Comparison of ENCODE assay signal across 27 mouse cellular contexts in genomic region chr11:98672482-98672881, GRCm38 (mm10). TPM values are rescaled to one million over a fixed set of nuclear protein-coding genes. Genes with fewer than 3 reads are reported as not detected.
"Had no signal": no experiment of that assay in that cellular context is flagged by ENCODE, and none has a peak within 500 bp of the region (broad histone marks: within the 10 kb centered on the region; RNA-seq: fewer than 3 reads in every experiment).

No protein-coding gene starts in this region.

- H3K4me3 ChIP-seq: limb, embryonic 12.5 days; limb, embryonic 15.5 days; midbrain, embryonic 12.5 days; myocyte; neural tube, embryonic 13.5 days had no signal

- H3K4me1 ChIP-seq: limb, embryonic 12.5 days; limb, embryonic 15.5 days; midbrain, embryonic 12.5 days; neural tube, embryonic 13.5 days had no signal

- H3K9ac ChIP-seq: limb, embryonic 12.5 days; limb, embryonic 15.5 days; lung, embryonic 14.5 days; midbrain, embryonic 12.5 days; neural tube, embryonic 13.5 days had no signal

- H3K36me3 ChIP-seq: limb, embryonic 12.5 days; limb, embryonic 15.5 days; midbrain, embryonic 12.5 days; neural tube, embryonic 13.5 days had no signal

- H3K9me3 ChIP-seq: limb, embryonic 12.5 days; limb, embryonic 15.5 days; midbrain, embryonic 12.5 days; neural tube, embryonic 13.5 days had no signal

- H3K4me2 ChIP-seq: limb, embryonic 12.5 days; lung, embryonic 14.5 days; midbrain, embryonic 12.5 days had no signal

- ATAC-seq: midbrain, embryonic 16.5 days had no signal

- H3K27ac ChIP-seq: kidney, postnatal 0 days; limb, embryonic 12.5 days; limb, embryonic 15.5 days; macrophage; midbrain, embryonic 12.5 days; neural tube, embryonic 13.5 days had no signal

RNA-seq across cellular contexts. Expression of gene Gsdma, which starts 8.3 kb away (rescaled TPM):
- total RNA-seq: layer of hippocampus, postnatal 10 days; left cerebral cortex, adult 8-10 months; left cerebral cortex, postnatal 14 days; left cerebral cortex, postnatal 4 days; monocyte, adult 5-6 weeks; neutrophil, adult 5-6 weeks had no signal
- polyA plus RNA-seq: intestine, embryonic 14.5 days; kidney, adult 2 months; kidney, embryonic 14.5 days; limb, embryonic 12.5 days; lung, embryonic 14.5 days; lung, postnatal 0 days; macrophage; midbrain, embryonic 12.5 days; midbrain, embryonic 16.5 days; neural tube, embryonic 13.5 days; spleen, adult 2 months had no signal

RNA-seq across cellular contexts. Expression of gene Gsdma2, which starts 25.9 kb away (rescaled TPM):
- total RNA-seq: layer of hippocampus, adult 8-10 months; layer of hippocampus, postnatal 10 days; left cerebral cortex, adult 8-10 months; left cerebral cortex, postnatal 14 days; left cerebral cortex, postnatal 4 days; megakaryocyte-erythroid progenitor cell, adult 5-6 weeks; monocyte, adult 5-6 weeks; neutrophil, adult 5-6 weeks had no signal
- polyA plus RNA-seq: intestine, embryonic 14.5 days; kidney, adult 2 months; kidney, embryonic 14.5 days; kidney, postnatal 0 days; limb, embryonic 12.5 days; limb, embryonic 15.5 days; liver, embryonic 16.5 days; lung, embryonic 14.5 days; lung, postnatal 0 days; macrophage; midbrain, embryonic 12.5 days; midbrain, embryonic 16.5 days; myocyte; spleen, adult 2 months; urinary bladder, adult 2 months had no signal

RNA-seq across cellular contexts. Expression of gene Csf3, which starts 28.6 kb away (rescaled TPM):
- total RNA-seq: layer of hippocampus, adult 8-10 months; layer of hippocampus, postnatal 10 days; left cerebral cortex, adult 8-10 months; left cerebral cortex, postnatal 14 days; left cerebral cortex, postnatal 4 days; megakaryocyte-erythroid progenitor cell, adult 5-6 weeks; monocyte, adult 5-6 weeks; neutrophil, adult 5-6 weeks had no signal
- polyA plus RNA-seq: intestine, embryonic 14.5 days; kidney, adult 2 months; kidney, embryonic 14.5 days; limb, embryonic 12.5 days; liver, embryonic 16.5 days; lung, embryonic 14.5 days; lung, postnatal 0 days; macrophage; midbrain, embryonic 12.5 days; midbrain, embryonic 16.5 days; myocyte; neural tube, embryonic 13.5 days; small intestine, adult 2 months; stomach, embryonic 16.5 days had no signal

RNA-seq across cellular contexts. Expression of gene Gsdma3, which starts 46.3 kb away (rescaled TPM):
- total RNA-seq: left cerebral cortex, postnatal 4 days; megakaryocyte-erythroid progenitor cell, adult 5-6 weeks; monocyte, adult 5-6 weeks; neutrophil, adult 5-6 weeks had no signal
- polyA plus RNA-seq: intestine, embryonic 14.5 days; intestine, postnatal 0 days; kidney, adult 2 months; kidney, embryonic 14.5 days; kidney, postnatal 0 days; limb, embryonic 12.5 days; limb, embryonic 15.5 days; liver, embryonic 16.5 days; lung, embryonic 14.5 days; lung, postnatal 0 days; macrophage; midbrain, embryonic 12.5 days; midbrain, embryonic 16.5 days; myocyte; neural tube, embryonic 13.5 days; small intestine, adult 2 months; spleen, adult 2 months; stomach, embryonic 16.5 days; urinary bladder, adult 2 months had no signal
